10 mouse cellular contexts compared by ENCODE assay signal in genomic region chr10:63476167-63476647, GRCm38 (mm10). TPM values are rescaled to one million over a fixed set of nuclear protein-coding genes. Genes with fewer than 3 reads are reported as not detected.
A peak's percentile ranks its signal among the peaks of the same experiment; 100 is the strongest.
DNase-seq lines count a peak whose midpoint lies in the region; ATAC-seq and TF ChIP-seq lines count a peak whose summit lies in the region.
"Had no signal": no experiment of that assay in that cellular context is flagged by ENCODE, and none has a peak within 500 bp of the region (broad histone marks: within the 10 kb centered on the region; RNA-seq: fewer than 3 reads in every experiment).

No protein-coding gene starts in this region.

- no peak overlapping the region for H3K4me3 ChIP-seq in embryonic facial prominence, embryonic 14.5 days (ENCODE audit: low read depth, low read length)
- H3K4me3 ChIP-seq in embryonic facial prominence, embryonic 10.5 days, result no peak overlapping the region
- no peak overlapping the region for H3K4me3 ChIP-seq in brown adipose tissue, adult 24 weeks (ENCODE audit: insufficient read depth, low read depth, low read length)
- no peak overlapping the region for H3K4me3 ChIP-seq in lung, postnatal 0 days (ENCODE audit: low read depth, low read length)

- 0 out of 2 replicates have a peak, but pooled peaks have one; percentile 53 for ATAC-seq in embryonic facial prominence, embryonic 14.5 days (ENCODE audit: low read depth)
- ATAC-seq in lung, postnatal 0 days, result peak; percentile 87

- TF ChIP-seq EP300 in lung, postnatal 0 days (IDR thresholded peaks at IDR 0.05), result peak; percentile 76

- H3K27ac ChIP-seq in embryonic facial prominence, embryonic 14.5 days (replicated peaks; ENCODE audit: low read depth, low read length), result peak overlapping the region; percentile 58
- no peak overlapping the region for H3K27ac ChIP-seq in embryonic facial prominence, embryonic 10.5 days (replicated peaks)
- H3K27ac ChIP-seq in brown adipose tissue, adult 24 weeks (replicated peaks; ENCODE audit: low read depth, low read length), result peak overlapping the region; percentile 35
- no peak overlapping the region for H3K27ac ChIP-seq in lung, postnatal 0 days (ENCODE audit: low read length)

- DNase-seq in embryonic facial prominence, embryonic 14.5 days (ENCODE audit: low spot score), result peak; percentile 75
- no peak for DNase-seq in embryonic facial prominence, embryonic 10.5 days (ENCODE audit: low spot score)
- peak; percentile 10 for DNase-seq in heart, postnatal 25 days (ENCODE audit: low spot score)
- DNase-seq in lung, postnatal 0 days (ENCODE audit: low spot score), result peak; percentile 74
- no peak for DNase-seq in Muller cell, postnatal 12 days (ENCODE audit: inconsistent ontology term)
- no peak for DNase-seq in MN1 (ENCODE audit: low spot score)
- DNase-seq in spleen, postnatal 4 days (ENCODE audit: low spot score in 2 of 2), result no peak

- peaks cover 11% of the 10 kb centered on the region for H3K4me1 ChIP-seq in embryonic facial prominence, embryonic 14.5 days (ENCODE audit: control insufficient read depth, insufficient read depth, low read length)
- peaks cover 9% of the 10 kb centered on the region for H3K4me1 ChIP-seq in embryonic facial prominence, embryonic 10.5 days
- H3K4me1 ChIP-seq in brown adipose tissue, adult 24 weeks (ENCODE audit: control insufficient read depth, insufficient read depth, insufficient read length, low read length), result no peaks in the 10 kb centered on the region
- no peaks in the 10 kb centered on the region; the same call in 1 of the 2 replicates for H3K4me1 ChIP-seq in lung, postnatal 0 days (ENCODE audit: insufficient read depth, low read depth, low read length)

- no peaks in the 10 kb centered on the region for H3K27me3 ChIP-seq in embryonic facial prominence, embryonic 14.5 days (replicated peaks; ENCODE audit: control insufficient read depth, insufficient read depth, low read length)
- H3K27me3 ChIP-seq in embryonic facial prominence, embryonic 10.5 days (replicated peaks; ENCODE audit: low read depth, poor library complexity, severe bottlenecking), result no peaks in the 10 kb centered on the region
- H3K27me3 ChIP-seq in lung, postnatal 0 days (replicated peaks; ENCODE audit: insufficient read depth, low read length), result no peaks in the 10 kb centered on the region

- no peak overlapping the region for H3K9ac ChIP-seq in embryonic facial prominence, embryonic 14.5 days (ENCODE audit: low read depth, low read length)
- no peak overlapping the region for H3K9ac ChIP-seq in lung, postnatal 0 days (replicated peaks; ENCODE audit: low read depth)

- intact Hi-C loops in heart, postnatal 25 days (cut with DNase I), result loop anchor here (1.0 kb wide), 1 partner anchor 19 kb away; no protein-coding TSS in a partner anchor

- WGBS in embryonic facial prominence, embryonic 14.5 days, result 55% methylated on average over 10 of the region's 10 CpGs
- 83% methylated on average over 10 of the region's 10 CpGs for WGBS in embryonic facial prominence, embryonic 10.5 days
- WGBS in lung, postnatal 0 days, result 27% methylated on average over 10 of the region's 10 CpGs

- no peaks in the 10 kb centered on the region for H3K36me3 ChIP-seq in embryonic facial prominence, embryonic 14.5 days (ENCODE audit: control insufficient read depth, insufficient read depth, low read length)
- H3K36me3 ChIP-seq in embryonic facial prominence, embryonic 10.5 days (replicated peaks), result no peaks in the 10 kb centered on the region
- H3K36me3 ChIP-seq in lung, postnatal 0 days (ENCODE audit: insufficient read depth, low read length), result no peaks in the 10 kb centered on the region

- no peaks in the 10 kb centered on the region for H3K9me3 ChIP-seq in embryonic facial prominence, embryonic 14.5 days (ENCODE audit: control insufficient read depth, low read length)
- no peaks in the 10 kb centered on the region for H3K9me3 ChIP-seq in embryonic facial prominence, embryonic 10.5 days
- no peaks in the 10 kb centered on the region for H3K9me3 ChIP-seq in lung, postnatal 0 days (ENCODE audit: low read length)

- no peak for TF ChIP-seq CTCF in lung, postnatal 0 days (IDR thresholded peaks at IDR 0.05)

- no peak overlapping the region for H3K4me2 ChIP-seq in embryonic facial prominence, embryonic 14.5 days (ENCODE audit: low read depth, low read length)
- peak overlapping the region; percentile 22; the same call in 1 of the 2 replicates for H3K4me2 ChIP-seq in lung, postnatal 0 days (replicated peaks; ENCODE audit: low read depth, low read length)

RNA-seq across cellular contexts. Expression of gene Ctnna3, which starts 46.3 kb away (rescaled TPM):
- polyA plus RNA-seq in embryonic facial prominence, embryonic 14.5 days (2014; fragmentation: Nextera tagmentation; extraction: Ambion mirVana), result 1.6 and 1.8 TPM in 2 replicates
- polyA plus RNA-seq in embryonic facial prominence, embryonic 10.5 days (2016; fragmentation: Nextera tagmentation; extraction: Ambion mirVana), result 0.10 and 0.22 TPM in 2 replicates
- not detected in 2 replicates for polyA plus RNA-seq in brown adipose tissue, adult 24 weeks (2012; ENCODE audit: insufficient read depth, insufficient read length, missing spikeins)
- 10 to 100 TPM; 53.1 to 57.2 TPM for total RNA-seq in heart, postnatal 25 days (2021)
- 0.19 and 0.32 TPM in 2 replicates for polyA plus RNA-seq in lung, postnatal 0 days (2015; fragmentation: Nextera tagmentation; extraction: Ambion mirVana)

RNA-seq across cellular contexts. Expression of gene Gm7075, which starts 54.6 kb away (rescaled TPM):
- not detected in 2 replicates for polyA plus RNA-seq in embryonic facial prominence, embryonic 14.5 days (2014; fragmentation: Nextera tagmentation; extraction: Ambion mirVana)
- polyA plus RNA-seq in embryonic facial prominence, embryonic 10.5 days (2016; fragmentation: Nextera tagmentation; extraction: Ambion mirVana), result not detected in 2 replicates
- not detected in 2 replicates for polyA plus RNA-seq in brown adipose tissue, adult 24 weeks (2012; ENCODE audit: insufficient read depth, insufficient read length, missing spikeins)
- total RNA-seq in heart, postnatal 25 days (2021), result not detected
- polyA plus RNA-seq in lung, postnatal 0 days (2015; fragmentation: Nextera tagmentation; extraction: Ambion mirVana), result not detected in 2 replicates
- total RNA-seq: left cerebral cortex, adult 8-10 months had no signal
- polyA plus RNA-seq: C2C12 had no signal

Comparison
In these comparisons a context has a peak if more than half of its experiments do, and no peak if none do; other contexts are left out.
1. DNase-seq: peak in embryonic facial prominence, embryonic 14.5 days (single experiment), heart, postnatal 25 days (single experiment) and lung, postnatal 0 days (single experiment); none in embryonic facial prominence, embryonic 10.5 days (single experiment), Muller cell, postnatal 12 days (single experiment), MN1 (single experiment) and spleen, postnatal 4 days (0 of 2).
2. H3K27ac ChIP-seq: peak in embryonic facial prominence, embryonic 14.5 days (single experiment) and brown adipose tissue, adult 24 weeks (single experiment); none in embryonic facial prominence, embryonic 10.5 days (single experiment) and lung, postnatal 0 days (single experiment).